Mouse (Mus musculus): ENCODE measurements around the gene Zmat5. TPM values are rescaled to one million over a fixed set of nuclear protein-coding genes. Genes with fewer than 3 reads are reported as not detected.

Gene Zmat5
- polyA plus RNA-seq, 1 experiment: 34.0 TPM

DNA sequence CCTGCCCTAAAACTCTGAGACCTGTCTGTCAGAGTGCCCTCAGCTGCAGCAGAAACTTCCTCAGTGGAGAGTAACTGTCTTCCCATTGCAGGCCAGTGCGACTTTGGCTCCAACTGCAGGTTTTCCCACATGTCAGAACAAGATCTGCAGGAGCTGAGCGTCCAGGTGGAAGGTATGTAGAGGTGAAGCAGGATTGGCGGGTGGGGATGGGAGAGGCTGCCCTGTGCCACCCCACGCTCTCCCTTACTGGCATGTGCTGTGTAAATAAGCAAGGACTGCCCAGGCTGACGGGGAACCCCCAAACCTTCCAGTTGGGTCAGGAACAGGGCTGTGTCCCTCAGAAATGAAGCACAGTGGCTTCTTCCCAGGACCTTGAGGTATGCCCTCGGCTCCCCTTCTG is 25.6 kb downstream of the Zmat5 start:
- TF ChIP-seq POLR2A (IDR thresholded peaks at IDR 0.05; ENCODE audit: borderline replicate concordance, low read depth, low read length) (no peak), CTCF (IDR thresholded peaks at IDR 0.05; ENCODE audit: low read depth, low read length) (no peak)
- Histone ChIP-seq H3K27ac (ENCODE audit: insufficient read depth, low read depth, low read length) (no peak overlapping the region), H3K4me1 (ENCODE audit: control insufficient read depth, insufficient read depth, low read length) (peaks cover 5% of the 10 kb centered on the region), H3K4me3 (ENCODE audit: insufficient read depth, low read length) (no peak overlapping the region)

DNA sequence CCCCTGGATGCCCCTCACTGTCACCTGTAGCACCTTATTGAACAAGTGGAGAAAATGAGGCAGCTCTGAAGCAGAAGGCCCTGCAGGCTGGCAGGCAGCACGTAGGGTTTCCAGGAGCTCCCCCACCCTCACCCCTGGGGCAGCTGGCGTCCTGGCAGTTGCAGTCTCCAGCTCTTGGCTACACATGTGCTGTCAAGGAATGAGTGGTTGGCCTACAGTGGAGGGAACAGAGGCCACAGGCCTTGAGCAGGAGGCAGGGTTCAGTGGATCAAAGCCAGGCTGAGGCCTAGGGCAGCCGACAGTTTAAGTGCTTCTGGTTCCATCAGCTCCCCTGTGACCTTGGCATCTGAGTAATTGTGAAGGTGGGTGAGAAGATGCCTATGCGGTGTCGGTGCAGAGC is 26.4 kb downstream of the Zmat5 start:
- no peak overlapping the region for H3K4me3 ChIP-seq (ENCODE audit: insufficient read depth, low read length)
- H3K4me1 ChIP-seq (ENCODE audit: control insufficient read depth, insufficient read depth, low read length): peaks cover 5% of the 10 kb centered on the region
- no peak for TF ChIP-seq POLR2A (IDR thresholded peaks at IDR 0.05; ENCODE audit: borderline replicate concordance, low read depth, low read length)
- TF ChIP-seq CTCF (IDR thresholded peaks at IDR 0.05; ENCODE audit: low read depth, low read length): no peak
- H3K27ac ChIP-seq (ENCODE audit: insufficient read depth, low read depth, low read length): no peak overlapping the region

DNA sequence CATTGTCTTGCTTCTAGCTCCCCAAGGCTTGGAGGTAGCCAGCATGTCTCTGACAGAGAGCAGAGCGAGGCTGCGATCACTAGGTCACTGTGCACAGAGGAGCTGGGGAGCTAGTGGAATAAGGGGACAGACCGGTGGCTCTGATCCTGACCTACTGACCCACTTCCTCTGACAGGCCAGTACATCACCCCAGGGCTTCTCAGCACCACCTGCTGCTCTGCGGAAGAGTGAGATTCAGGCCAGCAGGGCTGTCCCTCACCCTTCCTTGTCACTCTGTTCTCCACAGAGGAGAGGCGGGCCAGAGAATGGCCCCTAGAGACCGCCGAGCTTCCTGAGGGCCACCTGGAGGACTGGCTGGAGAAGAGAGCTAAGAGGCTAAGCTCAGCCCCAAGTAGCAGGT is 27.3 kb downstream of the Zmat5 start:
- no peak overlapping the region for H3K4me3 ChIP-seq (ENCODE audit: insufficient read depth, low read length)
- peaks cover 5% of the 10 kb centered on the region for H3K4me1 ChIP-seq (ENCODE audit: control insufficient read depth, insufficient read depth, low read length)
- no peak overlapping the region for H3K27ac ChIP-seq (ENCODE audit: insufficient read depth, low read depth, low read length)
- TF ChIP-seq CTCF (IDR thresholded peaks at IDR 0.05; ENCODE audit: low read depth, low read length) (no peak), POLR2A (IDR thresholded peaks at IDR 0.05; ENCODE audit: borderline replicate concordance, low read depth, low read length) (no peak)

DNA sequence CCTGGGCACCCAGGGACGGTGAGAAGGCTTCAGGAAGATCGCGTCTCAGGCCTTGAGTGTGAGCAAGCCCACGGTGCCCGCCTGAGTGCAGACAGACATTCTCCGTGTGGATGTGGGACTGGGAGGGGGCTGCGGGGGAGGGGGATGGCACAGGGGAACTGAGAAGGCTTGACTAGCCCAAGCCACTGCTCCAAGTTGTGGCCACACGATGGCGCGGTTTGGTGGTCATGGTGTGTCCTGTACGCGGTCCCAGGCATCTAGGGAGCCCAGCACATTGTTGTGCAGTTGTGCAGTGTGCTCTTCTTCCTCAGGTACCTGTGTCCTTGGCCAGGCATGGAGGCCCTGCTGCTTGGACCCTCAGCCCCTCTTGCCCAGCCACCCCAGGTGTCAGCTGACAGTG is 29.7 kb downstream of the Zmat5 start:
- H3K27ac ChIP-seq (ENCODE audit: insufficient read depth, low read depth, low read length): no peak overlapping the region
- H3K4me3 ChIP-seq (ENCODE audit: insufficient read depth, low read length): no peak overlapping the region
- H3K4me1 ChIP-seq (ENCODE audit: control insufficient read depth, insufficient read depth, low read length): peaks cover 5% of the 10 kb centered on the region
- TF ChIP-seq POLR2A (IDR thresholded peaks at IDR 0.05; ENCODE audit: borderline replicate concordance, low read depth, low read length): no peak
- TF ChIP-seq CTCF (IDR thresholded peaks at IDR 0.05; ENCODE audit: low read depth, low read length): no peak

DNA sequence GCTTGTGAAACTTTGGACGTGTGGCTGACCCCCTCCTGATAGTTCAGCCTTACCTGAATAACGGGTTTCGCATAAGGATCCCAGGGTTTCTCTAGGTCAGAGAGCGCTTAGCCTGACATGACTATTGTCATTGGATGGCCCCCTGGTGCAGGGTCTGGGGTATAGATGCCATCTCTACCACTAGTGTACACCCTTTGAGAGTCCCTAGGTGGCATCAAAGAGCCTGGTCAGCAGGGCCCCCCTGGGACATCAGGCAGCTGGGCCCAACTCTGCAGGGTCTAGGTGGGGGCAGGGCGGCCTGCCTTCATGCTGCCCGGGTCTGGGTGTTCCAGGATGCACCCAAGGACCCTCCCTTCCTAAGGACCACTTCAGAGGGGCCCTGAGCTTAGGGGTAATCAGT is 31.9 kb downstream of the Zmat5 start:
- Histone ChIP-seq H3K27ac (ENCODE audit: insufficient read depth, low read depth, low read length) (no peak overlapping the region), H3K4me1 (ENCODE audit: control insufficient read depth, insufficient read depth, low read length) (no peaks in the 10 kb centered on the region), H3K4me3 (ENCODE audit: insufficient read depth, low read length) (no peak overlapping the region)
- TF ChIP-seq CTCF (IDR thresholded peaks at IDR 0.05; ENCODE audit: low read depth, low read length) (no peak), POLR2A (IDR thresholded peaks at IDR 0.05; ENCODE audit: borderline replicate concordance, low read depth, low read length) (no peak)

DNA sequence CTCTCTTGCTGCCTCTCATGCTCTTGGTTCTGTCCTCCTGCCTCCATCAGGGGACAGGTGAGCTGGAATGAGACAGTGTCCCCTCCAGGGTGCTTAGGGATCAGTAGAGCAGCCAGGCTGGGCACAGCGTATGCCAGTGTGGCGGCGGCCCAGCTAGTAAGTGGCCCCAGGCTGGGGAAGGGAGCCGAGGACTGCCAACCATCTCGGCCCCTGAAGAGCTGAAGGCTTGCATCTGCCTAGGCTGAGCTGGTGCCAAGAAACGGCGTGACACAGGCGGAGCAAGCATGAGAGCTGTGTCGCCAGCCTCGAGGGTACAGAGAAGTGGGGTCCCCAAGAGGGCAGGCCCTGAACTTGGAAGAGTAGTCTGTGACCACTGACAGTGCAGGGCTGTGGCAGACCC is 33.2 kb downstream of the Zmat5 start:
- Histone ChIP-seq H3K4me3 (ENCODE audit: insufficient read depth, low read length) (no peak overlapping the region), H3K4me1 (ENCODE audit: control insufficient read depth, insufficient read depth, low read length) (no peaks in the 10 kb centered on the region), H3K27ac (ENCODE audit: insufficient read depth, low read depth, low read length) (no peak overlapping the region)
- no peak for TF ChIP-seq POLR2A (IDR thresholded peaks at IDR 0.05; ENCODE audit: borderline replicate concordance, low read depth, low read length)
- no peak for TF ChIP-seq CTCF (IDR thresholded peaks at IDR 0.05; ENCODE audit: low read depth, low read length)

DNA sequence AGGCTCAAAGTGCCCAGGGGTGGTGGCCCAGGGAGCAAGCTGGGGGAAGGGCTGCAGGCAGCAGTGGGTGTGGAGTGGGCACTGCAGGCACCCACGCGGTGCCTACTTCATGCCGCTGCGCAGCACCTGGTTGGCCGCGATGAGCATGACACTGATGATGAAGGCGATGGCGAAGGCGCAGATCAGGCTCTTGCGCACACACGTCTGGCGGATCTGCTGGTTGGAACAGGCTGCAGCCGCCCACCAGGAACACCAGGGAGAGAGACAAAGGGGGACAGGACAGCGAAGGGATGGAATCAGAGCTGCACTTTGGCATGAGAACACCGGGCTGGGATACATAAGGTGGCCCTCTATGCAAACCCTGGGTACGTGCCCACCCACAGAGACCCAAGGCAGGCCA is 34.2 kb downstream of the Zmat5 start:
- no peak for TF ChIP-seq POLR2A (IDR thresholded peaks at IDR 0.05; ENCODE audit: borderline replicate concordance, low read depth, low read length)
- no peak for TF ChIP-seq CTCF (IDR thresholded peaks at IDR 0.05; ENCODE audit: low read depth, low read length)
- H3K4me1 ChIP-seq (ENCODE audit: control insufficient read depth, insufficient read depth, low read length): no peaks in the 10 kb centered on the region
- H3K4me3 ChIP-seq (ENCODE audit: insufficient read depth, low read length): no peak overlapping the region
- no peak overlapping the region for H3K27ac ChIP-seq (ENCODE audit: insufficient read depth, low read depth, low read length)

DNA sequence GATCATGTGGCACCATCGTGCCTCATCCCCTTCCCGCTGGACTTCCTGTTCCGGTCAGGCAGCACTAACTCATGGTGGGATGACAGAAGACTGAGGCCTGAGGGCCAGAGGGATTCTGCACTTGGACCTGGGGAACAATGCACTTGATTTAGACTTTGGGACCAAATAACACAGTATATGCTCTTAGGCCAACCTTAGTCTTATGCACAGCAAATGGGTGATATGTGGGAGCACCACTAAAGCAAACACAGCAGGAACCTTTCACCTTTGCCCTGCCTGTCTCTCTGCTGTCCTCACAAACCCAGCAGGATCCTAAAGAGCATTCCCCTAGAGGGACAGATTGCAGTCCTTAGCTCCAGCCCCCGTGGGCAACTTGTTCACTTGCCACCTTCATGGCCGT is 36.3 kb downstream of the Zmat5 start:
- H3K27ac ChIP-seq (ENCODE audit: insufficient read depth, low read depth, low read length): no peak overlapping the region
- H3K4me3 ChIP-seq (ENCODE audit: insufficient read depth, low read length): no peak overlapping the region
- TF ChIP-seq CTCF (IDR thresholded peaks at IDR 0.05; ENCODE audit: low read depth, low read length) (no peak), POLR2A (IDR thresholded peaks at IDR 0.05; ENCODE audit: borderline replicate concordance, low read depth, low read length) (no peak)
- H3K4me1 ChIP-seq (ENCODE audit: control insufficient read depth, insufficient read depth, low read length): no peaks in the 10 kb centered on the region

DNA sequence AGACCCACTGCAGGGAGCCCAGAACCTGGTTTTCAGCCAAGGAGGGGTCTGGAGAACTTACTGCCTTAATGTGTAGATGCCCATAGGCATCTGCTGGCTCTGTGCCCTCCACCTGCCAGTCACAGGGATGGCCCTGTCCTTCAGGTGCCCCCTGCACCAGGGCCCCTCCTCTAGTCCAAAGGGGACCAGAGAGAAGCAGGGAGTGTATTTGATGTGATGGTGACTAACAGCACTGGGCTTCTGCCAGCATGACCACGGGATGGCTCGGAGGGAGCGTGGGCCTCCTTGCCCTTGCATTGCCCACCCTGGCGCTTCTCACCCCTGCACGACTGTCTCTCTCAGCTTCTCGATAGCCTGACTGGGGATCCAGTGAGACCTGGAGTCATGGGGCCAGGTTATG is 40.2 kb downstream of the Zmat5 start:
- no peak overlapping the region for H3K4me3 ChIP-seq (ENCODE audit: insufficient read depth, low read length)
- TF ChIP-seq CTCF (IDR thresholded peaks at IDR 0.05; ENCODE audit: low read depth, low read length): no peak
- TF ChIP-seq POLR2A (IDR thresholded peaks at IDR 0.05; ENCODE audit: borderline replicate concordance, low read depth, low read length): no peak
- H3K4me1 ChIP-seq (ENCODE audit: control insufficient read depth, insufficient read depth, low read length): no peaks in the 10 kb centered on the region
- no peak overlapping the region for H3K27ac ChIP-seq (ENCODE audit: insufficient read depth, low read depth, low read length)

DNA sequence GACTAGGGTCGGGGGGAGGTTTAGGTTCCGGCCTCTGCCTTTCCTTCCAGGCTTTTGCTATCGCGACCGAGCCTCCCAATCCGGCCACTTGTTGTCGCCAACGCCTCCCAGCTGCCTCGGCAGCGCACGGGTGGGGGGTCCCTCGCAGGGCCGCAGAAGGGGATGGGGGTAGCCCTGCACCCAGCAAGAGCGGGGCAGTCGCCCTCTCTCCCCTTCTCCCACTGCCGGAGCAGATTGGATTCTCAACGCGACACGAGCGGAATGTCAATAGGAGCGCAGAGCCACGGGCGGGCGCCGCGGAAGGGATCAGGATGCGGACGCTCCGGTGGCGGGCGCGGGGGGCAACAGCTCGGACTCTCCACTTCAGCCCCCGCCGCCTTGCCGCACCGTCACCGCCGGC is 41.5 kb downstream of the Zmat5 start:
- Histone ChIP-seq H3K27ac (ENCODE audit: insufficient read depth, low read depth, low read length) (no peak overlapping the region), H3K4me3 (ENCODE audit: insufficient read depth, low read length) (no peak overlapping the region), H3K4me1 (ENCODE audit: control insufficient read depth, insufficient read depth, low read length) (no peaks in the 10 kb centered on the region)
- no peak for TF ChIP-seq POLR2A (IDR thresholded peaks at IDR 0.05; ENCODE audit: borderline replicate concordance, low read depth, low read length)
- no peak for TF ChIP-seq CTCF (IDR thresholded peaks at IDR 0.05; ENCODE audit: low read depth, low read length)

DNA sequence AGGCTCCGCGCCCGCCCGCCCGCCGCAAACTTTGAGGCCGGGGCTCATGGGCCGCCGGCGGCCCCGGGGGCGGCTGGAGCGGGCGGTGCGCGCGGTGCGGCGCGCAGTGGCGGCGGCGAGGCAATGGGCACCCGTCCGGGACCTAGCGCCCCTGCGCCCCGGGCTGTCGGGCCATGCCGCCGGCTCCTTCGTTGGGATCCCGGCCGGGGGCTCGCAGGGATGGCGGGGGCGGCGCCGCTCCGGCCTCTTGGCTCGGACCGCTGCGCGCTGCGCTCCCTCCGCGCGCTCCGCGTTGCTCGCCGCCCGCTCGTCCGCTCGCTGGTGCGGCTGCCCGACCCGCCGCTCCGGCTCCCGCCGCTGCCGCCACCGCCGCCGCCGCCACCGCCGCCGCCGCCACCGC is 42.3 kb downstream of the Zmat5 start, which contains the start of gene Cabp7:
Cabp7 (minus strand) TSS at position 46 of the 400 bp plus-strand sequence.
- TF ChIP-seq CTCF (IDR thresholded peaks at IDR 0.05; ENCODE audit: low read depth, low read length): no peak
- TF ChIP-seq POLR2A (IDR thresholded peaks at IDR 0.05; ENCODE audit: borderline replicate concordance, low read depth, low read length): no peak
- Histone ChIP-seq H3K4me3 (ENCODE audit: insufficient read depth, low read length) (peak within 1 kb of the TSS; percentile 29; the same call in 1 of the 2 replicates), H3K27ac (ENCODE audit: insufficient read depth, low read depth, low read length) (no peak within 1 kb of the TSS), H3K4me1 (ENCODE audit: control insufficient read depth, insufficient read depth, low read length) (no peaks in the 10 kb centered on the region)

Data from bone marrow macrophage, adult 2 months (primary cell).